Mouse (Mus musculus): Measurements from ENCODE around the gene A3galt2.

A3galt2 gene

DNA sequence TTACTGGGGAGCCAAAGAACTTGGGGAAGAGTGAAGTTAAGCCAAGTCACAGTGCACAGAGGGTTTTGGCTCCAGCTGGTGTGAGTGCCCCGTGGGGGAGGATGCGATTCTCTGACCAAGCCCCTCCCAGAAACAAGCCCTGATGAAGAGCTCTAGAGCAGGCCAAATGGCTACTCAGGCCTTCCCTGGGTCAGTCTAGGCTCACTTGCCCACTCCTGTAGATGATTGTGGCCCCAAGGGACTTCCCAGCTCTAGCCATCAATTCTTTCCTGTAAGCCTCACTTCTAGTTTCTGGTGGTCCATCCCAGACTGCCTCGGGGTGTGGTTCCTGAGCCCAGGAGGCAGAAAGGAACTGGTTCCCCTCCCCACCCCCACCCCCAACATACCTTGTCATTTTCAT, at the start of gene A3galt2:
Gene A3galt2 (plus strand): TSS at position 301 of the 400 bp plus-strand sequence.
- DNase-seq: no peak

DNA sequence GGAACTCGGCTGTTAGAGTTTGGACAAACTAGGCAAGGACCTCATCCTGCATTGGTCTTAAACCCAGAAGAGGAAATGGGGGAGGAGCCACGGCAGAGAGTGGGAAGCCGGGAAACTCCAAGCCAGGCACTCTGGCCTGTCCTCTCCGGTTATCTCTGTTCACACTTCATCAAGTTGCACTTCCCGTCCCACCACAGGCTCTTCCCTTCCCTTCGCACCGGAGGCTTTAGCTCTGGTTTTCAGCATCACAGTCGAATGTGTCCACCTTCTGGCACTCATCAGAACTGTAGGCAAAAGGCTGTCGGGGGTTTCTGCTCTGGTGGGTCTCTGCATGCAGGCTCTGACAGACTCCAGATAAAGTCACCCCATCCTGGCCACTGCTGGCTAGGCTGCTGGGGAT, 48.5 kb upstream of the A3galt2 start:
- no peak for DNase-seq

DNA sequence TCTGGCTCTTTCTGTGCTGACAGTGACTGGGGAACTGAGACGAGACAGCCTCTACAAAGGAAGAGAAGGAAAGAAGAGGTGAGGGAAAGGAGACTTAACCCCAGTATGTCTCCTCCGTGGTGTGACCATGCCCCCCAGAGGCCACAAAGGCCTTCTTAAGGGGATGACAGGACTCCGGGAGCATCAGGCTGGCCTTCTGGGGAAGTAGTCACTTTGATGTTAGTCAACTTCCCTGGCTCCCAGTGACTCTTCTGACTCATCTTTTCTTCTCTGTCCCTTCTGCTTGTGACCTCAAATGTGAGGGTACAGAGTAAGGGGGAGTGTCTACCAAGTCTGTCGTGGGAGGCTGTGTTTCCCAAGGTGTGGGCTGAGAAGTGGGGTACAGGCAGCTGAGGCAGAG, 47.8 kb upstream of the A3galt2 start:
- no peak for DNase-seq

DNA sequence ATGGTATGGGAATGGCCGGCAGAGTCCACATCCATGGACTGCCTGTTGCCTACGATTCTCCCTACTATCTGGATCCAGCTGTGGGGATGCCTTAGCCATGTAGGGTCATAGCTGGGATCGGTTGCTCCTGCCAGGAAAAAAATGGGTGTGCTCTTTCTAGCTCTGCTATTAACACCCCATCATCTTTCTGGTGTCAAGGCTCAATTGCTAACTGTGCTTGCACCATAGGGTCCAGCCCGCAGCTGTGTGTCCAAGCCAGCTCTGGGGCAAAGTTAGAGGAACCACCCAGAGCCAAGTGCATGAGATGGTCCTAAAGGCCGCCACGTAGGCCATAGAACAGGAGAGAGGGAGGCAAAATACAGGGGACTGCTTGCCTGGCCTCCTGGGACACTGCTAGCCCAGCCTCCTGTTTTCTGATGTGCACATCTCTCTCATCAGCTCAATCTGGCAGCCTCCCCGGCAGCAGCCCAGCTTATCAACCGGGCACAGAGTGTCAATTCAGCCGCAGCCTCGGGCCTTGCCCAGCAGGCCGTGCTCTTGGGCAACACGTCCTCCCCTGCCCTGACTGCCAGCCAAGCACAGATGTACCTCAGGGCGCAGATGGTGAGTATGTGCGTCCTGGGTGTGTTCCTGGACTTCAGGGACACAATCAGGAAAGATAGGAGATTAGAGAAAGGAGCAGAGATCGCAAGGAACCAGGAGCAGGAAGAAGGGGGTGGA, 45.9 kb upstream of the A3galt2 start:
- DNase-seq: no peak

DNA sequence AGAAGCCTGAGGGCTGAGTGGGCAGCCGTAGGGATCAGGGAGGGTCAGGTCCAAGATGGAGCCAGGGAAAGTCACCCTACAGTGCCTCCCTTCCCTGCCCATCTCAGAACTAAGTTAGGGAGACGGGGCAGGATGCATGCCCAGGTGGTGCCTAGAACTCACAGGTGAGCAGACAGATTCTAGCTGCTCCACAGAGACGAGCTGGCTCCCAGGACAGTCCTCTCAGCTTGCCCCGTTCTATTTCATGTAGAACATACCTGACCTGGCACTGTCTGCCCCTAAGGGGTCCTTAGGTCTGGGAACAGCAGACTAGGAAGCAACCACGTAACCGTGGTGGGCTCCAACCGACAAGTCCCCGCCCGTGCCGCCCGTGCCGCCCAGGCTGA, 45.4 kb upstream of the A3galt2 start:
- DNase-seq: no peak

DNA sequence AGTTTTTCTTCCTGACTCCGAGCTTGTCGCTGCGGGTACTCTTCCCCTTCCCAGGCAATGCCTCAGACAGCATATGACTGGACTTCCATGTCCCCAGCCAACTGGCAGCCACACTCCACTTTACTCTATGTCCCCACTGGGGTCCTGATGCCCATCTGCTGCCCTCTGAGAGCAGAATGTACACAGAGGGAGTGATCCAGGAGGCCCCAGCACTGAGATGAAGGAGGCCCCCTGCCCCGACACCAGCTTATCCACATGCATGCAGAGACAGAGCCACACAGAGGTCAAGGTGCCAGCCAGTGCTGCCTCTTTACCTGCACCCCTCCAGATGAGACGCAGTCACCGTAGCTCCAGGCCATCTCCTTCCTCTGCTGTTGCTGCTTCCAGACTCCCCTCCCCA, 44.9 kb upstream of the A3galt2 start:
- DNase-seq: no peak

DNA sequence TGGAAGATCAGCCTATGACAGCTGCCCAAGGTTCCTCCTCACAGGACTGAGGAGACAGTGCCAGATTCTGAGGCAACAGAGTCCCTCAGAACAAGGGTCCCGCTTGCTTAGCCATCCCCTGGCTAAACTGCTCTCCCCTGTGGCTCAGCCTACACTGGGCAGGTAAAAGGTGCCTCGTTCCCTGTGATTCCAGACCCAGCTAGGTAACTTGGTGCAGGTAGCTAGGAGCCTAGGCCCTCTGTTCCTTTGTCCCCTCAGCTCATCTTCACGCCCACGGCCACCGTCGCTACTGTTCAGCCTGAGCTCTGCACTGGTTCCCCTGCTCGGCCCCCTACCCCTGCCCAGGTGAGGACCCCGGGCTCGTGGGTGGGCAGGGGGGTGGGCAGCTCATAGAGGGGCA, 44.4 kb upstream of the A3galt2 start:
- DNase-seq: no peak

DNA sequence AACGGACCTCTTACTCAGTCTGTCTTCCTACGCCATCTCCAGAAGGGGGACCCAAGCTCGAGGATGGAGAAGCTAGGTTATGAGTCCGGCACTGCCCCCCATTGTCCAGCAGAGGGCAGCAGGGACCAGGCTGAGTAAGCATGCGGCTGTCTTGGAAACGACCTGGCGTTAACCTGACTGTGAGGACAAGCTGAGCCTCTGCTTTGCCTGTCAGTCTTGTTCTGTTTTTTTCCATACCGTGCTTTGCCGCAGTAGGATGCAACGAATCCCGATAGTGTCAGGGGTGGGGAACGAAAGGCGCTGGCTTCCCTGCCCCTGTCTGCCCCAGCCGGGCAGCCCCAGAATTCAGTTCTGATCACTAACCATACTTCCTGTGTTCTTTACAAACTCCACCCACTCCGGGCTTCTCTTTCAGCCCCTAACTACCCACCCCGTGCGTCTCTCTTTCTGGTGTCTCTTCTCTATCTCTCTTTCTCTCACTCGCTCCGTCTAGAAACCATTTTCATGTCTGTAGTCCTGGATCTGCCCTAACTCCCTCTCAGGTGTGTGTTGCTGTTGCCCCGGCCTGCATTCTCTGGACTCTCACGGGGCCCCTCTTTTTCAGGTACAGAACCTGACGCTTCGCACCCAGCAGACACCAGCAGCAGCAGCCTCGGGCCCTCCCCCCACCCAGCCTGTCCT, 43.6 kb upstream of the A3galt2 start:
- DNase-seq: peak; percentile 90

DNA sequence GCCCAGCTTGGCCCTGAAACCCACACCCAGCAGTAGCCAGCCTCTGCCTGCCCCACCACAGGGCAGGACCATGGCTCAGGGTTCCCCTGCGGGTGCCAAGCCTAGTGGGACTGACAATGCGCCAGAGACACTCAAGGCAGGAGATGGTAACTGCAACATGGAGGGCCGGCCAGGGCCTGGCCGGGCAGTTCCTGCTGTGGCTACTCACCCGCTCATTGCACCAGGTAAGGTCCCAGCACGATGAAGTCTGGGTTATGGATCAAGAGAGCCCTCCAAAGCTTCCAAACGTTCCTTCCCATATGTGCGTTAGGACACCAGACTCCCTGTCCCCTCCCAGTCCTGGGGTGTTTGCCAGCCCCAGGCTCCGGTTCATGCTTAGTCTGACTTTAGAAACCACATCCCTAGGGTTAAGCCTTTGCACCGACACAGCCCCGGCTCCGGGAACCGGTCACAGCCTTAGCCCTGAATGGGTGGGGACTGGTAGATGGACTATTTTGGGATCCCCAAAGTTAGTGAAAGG, 43.0 kb upstream of the A3galt2 start:
- no peak for DNase-seq

DNA sequence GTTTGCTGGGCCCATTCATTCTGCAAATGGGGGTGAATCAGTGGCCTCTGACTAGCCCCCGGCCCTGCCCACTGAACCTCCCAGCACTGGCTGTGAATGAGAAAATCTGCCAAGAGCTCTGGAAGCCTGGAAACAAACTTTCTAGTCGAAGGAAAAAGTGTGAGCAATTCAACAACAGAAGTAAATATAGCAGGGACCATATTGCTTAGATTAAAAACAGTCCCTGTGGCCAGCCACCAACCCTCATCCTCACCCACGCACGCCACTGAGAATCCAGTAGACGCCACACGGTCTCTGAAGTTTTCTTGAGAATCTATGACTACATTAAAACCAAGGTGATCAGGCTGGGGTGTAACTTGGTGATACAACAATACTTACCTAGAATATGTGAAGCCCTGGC, 42.2 kb upstream of the A3galt2 start:
- DNase-seq: no peak

DNA sequence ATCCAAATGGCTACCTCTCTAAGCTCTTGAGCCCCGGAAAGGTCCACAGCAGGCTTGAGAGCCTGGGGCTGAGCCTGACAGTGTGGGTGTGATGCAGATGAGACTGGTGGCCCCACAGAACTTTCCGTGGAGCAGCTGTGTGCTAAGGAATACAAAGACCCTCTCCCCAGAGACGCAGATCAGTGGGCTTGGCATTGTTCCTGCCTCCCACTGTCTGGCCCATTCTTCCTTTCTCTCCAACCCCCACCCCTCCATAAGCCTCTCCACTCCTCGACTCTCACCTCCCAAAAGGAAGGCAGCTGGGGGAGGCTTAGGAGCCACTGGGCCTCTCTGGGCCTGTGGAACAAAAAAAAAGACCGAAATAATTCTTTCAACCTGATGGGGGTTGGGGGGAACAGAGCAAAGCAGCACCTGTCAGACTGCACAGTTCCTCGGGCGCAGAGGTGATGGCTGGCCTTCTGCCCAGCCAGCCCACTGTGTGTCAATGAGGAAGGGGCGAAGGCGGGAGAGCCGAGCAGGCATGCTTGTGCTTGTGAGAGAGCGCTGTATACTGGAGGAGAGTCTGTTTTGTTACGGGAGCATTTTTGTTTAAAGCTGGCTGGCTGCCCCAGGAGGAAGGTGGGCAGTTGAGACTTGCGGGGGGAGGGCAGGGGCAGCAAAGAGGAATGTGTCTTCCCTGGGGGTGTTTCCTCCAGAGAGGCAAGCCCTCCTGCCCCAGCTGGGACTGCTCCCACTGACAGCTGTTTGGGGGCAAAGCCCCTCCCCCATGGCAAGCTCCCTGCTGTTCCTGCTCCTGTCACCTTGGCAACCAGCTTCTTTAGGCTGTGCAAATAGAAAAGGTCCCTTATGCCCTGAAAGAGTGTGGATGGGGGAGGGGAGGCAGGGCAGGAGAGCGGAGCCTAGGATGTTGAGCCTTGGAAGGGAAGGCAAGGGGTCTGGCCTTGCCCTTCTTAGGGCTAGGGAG, 39.6 kb upstream of the A3galt2 start:
- DNase-seq: no peak

DNA sequence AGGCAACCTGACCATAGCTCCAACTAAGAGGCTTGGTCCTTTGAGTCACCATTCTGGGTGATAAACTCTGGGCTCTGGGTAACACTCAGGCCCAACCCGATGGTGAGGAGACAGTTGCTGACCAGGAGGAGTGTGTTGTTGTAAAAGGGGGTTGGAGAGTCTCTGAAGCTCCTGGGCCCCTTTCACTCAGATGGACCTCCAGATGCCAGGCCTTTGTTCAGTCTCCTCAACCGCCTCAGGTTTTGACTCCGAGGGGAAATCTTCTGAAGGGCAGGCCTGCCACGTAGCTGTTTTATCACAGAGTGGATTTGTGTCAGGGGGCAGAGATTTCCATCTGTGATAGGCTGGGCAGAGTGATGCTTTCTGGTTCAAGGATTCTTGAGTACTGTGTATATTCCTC, 38.9 kb upstream of the A3galt2 start:
- DNase-seq: no peak

DNA sequence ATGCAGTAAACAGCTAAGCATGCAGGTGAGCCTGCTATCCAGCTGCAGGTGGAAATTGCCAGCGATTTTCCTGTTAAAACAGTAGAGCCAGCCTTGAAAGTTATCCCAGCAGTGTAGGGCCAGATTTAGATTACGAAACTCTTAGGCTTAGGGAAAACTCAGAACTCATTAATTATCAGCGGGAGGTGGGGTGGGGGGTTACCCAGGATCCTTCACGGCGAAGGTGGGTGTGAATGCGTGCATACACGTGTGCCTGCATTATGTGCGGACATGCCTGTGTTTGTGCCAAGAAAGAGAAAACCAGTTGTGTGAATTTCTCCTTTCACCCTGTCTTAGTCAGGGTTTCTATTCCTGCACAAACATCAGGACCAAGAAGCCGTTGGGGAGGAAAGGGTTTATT, 38.4 kb upstream of the A3galt2 start:
- DNase-seq: no peak

DNA sequence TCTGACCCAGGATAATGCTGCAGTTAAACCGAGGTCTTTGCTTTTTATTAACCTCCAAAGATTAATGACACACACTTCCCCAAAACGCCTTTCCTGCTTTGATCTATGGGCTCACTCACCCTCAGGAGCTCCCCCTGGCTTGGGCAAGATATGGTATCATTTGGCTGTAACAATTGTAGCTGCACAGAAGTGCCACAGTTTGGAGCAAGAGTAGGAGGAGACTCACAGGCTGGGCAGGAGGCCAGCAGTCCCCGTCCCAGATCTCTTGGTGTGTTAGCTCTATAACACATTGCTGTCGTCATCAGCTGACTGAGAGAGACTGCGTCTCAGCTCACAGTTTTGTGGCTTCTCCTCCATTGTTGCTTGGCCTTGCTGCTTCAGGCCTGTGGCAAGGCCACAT, 35.1 kb upstream of the A3galt2 start:
- DNase-seq: peak; percentile 65

DNA sequence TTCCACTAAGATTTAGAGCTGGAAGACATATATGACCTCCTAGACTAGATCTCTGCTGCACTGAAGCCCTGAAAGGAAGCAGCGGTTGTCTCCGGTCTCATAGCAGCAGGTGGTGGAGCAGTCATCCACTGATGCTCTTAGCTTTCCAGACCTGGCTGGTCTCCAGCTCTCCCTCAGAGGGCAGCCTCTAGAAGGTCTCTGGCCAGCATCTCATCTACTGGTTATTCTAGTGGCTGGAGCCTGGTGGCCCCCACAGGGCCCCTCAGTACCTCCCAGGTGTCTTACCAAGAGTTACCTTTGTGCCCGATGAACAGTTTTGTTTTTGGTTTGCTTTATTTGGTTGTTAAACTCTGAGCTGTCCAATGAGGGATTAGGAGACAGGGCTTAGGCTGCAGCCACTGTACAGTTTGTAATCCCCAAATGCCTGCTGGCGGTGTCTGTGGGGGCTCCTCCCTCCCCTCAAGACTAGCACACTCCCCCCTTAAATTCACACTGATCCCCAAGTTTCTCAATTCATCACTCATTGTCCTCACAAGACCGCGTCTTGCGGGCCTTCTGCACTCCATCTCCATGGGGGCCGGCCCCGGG, 34.0 kb upstream of the A3galt2 start:
- DNase-seq: no peak

DNA sequence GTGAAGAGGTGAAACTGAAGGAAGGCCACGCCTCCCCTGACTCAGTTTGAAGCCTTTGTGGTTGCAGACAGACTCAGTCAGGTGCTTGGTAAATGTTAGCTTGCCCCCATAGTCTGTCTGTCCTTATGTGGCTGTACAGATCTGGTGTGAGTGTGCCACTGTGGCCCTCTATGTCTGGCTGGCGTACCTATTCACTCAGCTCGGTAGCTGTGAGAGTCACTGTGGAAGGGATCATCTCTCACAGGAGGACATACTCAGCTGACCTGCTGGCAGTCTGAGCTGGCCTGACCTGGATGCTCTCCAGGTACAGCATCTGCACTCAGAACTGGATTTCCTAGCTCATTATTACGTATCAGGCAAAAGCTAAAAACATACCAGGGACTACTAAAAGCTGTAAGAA, 33.4 kb upstream of the A3galt2 start:
- DNase-seq: no peak

DNA sequence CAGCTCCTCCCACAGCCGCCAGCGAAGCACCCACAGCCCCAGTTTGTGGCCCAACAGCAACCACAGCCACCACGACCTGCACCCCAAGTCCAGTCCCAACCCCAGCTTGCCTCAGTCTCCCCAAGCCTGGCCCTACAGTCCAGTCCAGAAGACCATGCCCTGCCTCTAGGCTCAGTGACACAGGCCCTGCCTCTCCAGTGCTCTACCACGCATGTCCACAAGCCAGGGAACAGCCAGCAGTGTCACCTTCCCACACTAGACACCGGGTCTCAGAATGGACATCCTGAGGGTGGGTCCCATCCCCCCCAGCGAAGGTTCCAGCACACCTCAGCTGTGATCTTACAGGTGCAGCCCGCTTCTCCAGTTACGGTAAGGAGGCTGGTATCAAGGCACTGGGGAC, 32.2 kb upstream of the A3galt2 start:
- no peak for DNase-seq

DNA sequence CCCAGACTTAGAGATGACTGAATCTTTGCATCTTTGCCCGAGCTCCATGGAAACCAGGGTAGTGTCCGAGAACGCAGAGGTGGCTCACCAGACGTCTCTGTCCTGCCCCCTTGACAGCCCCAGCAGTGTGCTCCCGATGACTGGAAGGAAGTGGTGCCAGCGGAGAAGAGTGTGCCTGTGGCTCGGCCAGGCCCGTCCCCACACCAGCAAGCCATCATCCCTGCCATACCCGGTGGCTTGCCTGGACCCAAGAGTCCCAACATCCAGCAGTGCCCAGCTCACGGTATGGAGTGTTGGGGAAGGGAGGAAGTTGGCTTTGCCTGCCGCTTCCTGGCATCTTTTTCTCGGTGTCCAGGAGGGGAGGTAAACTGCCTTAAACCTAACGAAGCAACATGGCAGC, 31.7 kb upstream of the A3galt2 start:
- DNase-seq: no peak

DNA sequence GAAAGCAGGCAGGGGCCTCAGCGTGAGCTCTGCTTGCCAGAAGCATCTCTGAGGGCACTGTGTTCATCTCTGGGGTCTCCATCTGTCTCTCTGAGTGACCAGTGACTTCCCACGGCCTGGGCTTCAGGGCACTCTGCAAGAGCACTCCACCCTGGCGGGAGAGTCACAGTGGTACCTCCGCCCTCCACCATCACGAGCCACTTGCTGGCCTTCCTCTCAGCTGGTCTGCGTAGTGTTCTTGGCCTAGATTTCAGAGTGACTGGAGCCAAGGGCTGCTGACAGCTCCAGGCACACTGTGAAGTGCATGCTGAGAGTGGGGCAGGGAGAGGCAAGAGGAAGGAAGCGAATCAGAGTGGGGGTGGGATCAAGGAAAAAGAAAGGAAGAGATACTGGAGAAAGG, 31.1 kb upstream of the A3galt2 start:
- DNase-seq: no peak

DNA sequence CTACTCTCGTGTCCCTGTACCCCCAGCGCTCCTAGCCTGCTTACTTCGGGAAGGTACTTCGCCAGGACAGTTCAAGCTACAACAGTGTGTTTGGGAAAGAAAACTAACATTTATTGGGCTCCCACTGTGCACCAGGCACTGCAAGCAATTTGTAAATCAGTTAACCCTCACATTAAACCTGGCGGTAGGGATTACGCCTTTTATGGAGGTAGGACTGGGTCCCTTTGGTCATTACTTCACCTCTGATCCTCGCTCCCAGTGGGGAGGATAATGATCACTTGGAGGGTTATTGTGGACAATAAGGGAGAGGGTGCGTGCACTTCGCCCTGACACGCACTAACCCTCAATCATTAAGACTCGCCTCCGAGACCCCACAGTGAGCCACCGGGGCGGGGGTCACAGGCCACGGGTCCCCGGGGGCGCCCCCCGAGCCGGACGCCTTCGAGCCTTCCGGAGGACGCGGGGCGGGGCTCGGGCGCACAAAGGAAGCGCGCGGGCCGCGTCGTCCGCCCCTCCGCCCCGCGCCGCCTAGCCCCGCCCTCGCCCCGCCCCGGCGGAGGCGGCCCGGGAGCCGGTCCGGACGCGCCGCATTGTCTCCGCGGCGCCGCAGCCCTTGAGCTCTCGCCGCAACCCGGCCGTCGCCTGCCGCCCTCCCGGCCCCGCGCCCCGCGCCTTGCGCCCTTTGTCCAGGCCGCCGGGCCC, 28.0 kb upstream of the A3galt2 start:
- DNase-seq: peak; percentile 82

DNA sequence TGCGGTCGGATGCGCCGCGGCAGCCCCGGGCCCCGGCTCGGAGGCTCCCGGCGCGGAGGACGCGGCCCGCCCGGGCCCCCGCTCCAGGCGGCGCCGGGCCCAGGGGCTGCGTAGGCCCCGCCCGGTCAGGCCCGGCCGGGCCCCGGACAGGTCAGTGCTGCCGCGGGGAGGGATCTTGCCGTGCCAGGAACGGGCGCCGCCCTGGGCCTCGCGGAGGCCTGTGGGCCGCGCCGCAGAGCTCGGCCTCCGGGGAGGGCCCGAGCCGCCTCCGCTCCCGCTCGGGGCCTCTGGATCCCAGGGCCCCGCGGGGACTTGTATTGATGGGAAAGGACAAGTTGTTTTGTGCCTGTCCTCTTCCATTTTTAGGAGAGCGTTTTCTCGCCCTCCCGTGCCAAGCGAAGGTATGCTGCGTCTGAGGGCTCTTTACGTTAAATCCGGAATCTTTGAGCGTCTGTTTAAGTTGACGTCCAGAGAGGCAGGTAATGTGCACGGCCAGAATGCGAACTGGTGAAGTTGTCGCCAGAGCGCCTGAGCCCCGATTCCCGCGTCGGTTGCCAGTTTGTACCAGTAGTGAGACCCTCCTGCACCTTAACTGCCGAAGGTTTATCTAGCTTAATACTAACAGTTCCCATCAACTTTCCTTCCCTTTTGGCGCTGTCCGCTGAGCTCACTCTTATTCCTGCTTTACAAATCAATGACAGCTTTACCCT, 27.3 kb upstream of the A3galt2 start:
- DNase-seq: peak; percentile 73

DNA sequence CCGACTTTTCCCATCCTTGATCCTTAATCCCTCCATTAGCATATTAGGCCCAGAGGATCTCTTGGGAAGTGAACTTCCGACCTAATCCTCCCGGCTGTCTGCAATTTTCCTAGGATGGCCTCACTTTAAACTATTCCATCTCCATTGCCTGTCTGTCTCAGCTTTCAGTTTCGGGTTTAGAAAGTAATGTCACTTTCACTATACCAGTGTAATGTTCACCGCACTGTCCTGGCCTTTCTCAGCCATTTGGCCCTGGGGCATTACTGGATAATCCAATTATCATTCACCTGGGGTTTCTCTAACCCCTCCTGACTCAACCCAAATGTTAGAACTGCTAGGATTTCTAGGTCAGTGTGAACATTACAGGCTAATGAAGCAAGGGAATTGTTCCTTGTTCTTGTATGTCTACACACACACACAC, 26.7 kb upstream of the A3galt2 start:
- DNase-seq: no peak

All from kidney, adult 11 months (tissue).